ENCODE assay signal across 7 mouse cellular contexts in genomic region chr8:119558603-119559401, GRCm38 (mm10). TPM values are rescaled to one million over a fixed set of nuclear protein-coding genes. Genes with fewer than 3 reads are reported as not detected.
DNase-seq lines count a peak whose midpoint lies in the region; ATAC-seq lines count a peak whose summit lies in the region.

Gene Mbtps1 (minus strand): TSS chr8:119558735.

- WGBS in embryonic facial prominence, embryonic 11.5 days, result 8% methylated on average over 56 of the region's 63 CpGs
- WGBS in limb, embryonic 11.5 days, result 8% methylated on average over 55 of the region's 63 CpGs
- 6% methylated on average over 63 of the region's 63 CpGs for WGBS in midbrain, embryonic 14.5 days

- peak; percentile 99 for DNase-seq in adrenal gland, postnatal 14 days
- peak; percentile 98 for DNase-seq in embryonic facial prominence, embryonic 11.5 days (ENCODE audit: low spot score)
- DNase-seq in heart, adult 11 months, result peak; percentile 100
- DNase-seq in kidney, adult 18-20 months, result peak; percentile 99
- peak; percentile 99 for DNase-seq in limb, embryonic 11.5 days (ENCODE audit: low spot score)
- DNase-seq in midbrain, embryonic 14.5 days, result peak; percentile 100
- peak; percentile 98 for DNase-seq in spleen, adult 18-20 months

- H3K9ac ChIP-seq in embryonic facial prominence, embryonic 11.5 days (replicated peaks; ENCODE audit: low read length), result peak within 1 kb of the TSS; percentile 88
- peak within 1 kb of the TSS; percentile 88 for H3K9ac ChIP-seq in limb, embryonic 11.5 days (ENCODE audit: low read length)
- peak within 1 kb of the TSS; percentile 86 for H3K9ac ChIP-seq in midbrain, embryonic 14.5 days (replicated peaks; ENCODE audit: low read length)

- no peaks in the 10 kb centered on the region for H3K27me3 ChIP-seq in embryonic facial prominence, embryonic 11.5 days (ENCODE audit: control insufficient read depth, insufficient read depth, low read length)
- no peaks in the 10 kb centered on the region for H3K27me3 ChIP-seq in limb, embryonic 11.5 days (ENCODE audit: control insufficient read depth, insufficient read depth, low read length)
- no peaks in the 10 kb centered on the region for H3K27me3 ChIP-seq in midbrain, embryonic 14.5 days (ENCODE audit: control insufficient read depth, insufficient read depth, low read length)

- peak within 1 kb of the TSS; percentile 60; the same call in 1 of the 2 replicates for H3K27ac ChIP-seq in embryonic facial prominence, embryonic 11.5 days (replicated peaks; ENCODE audit: low read depth, low read length)
- H3K27ac ChIP-seq in limb, embryonic 11.5 days (replicated peaks; ENCODE audit: low read depth, low read length), result peak within 1 kb of the TSS; percentile 76
- peak within 1 kb of the TSS; percentile 95 for H3K27ac ChIP-seq in midbrain, embryonic 14.5 days (replicated peaks; ENCODE audit: low read depth, low read length)

- peaks cover 2% of the 10 kb centered on the region; the same call in 1 of the 2 replicates for H3K36me3 ChIP-seq in embryonic facial prominence, embryonic 11.5 days (replicated peaks; ENCODE audit: control insufficient read depth, insufficient read depth, low read depth, low read length)
- no peaks in the 10 kb centered on the region for H3K36me3 ChIP-seq in limb, embryonic 11.5 days (ENCODE audit: control insufficient read depth, insufficient read depth, low read length)
- H3K36me3 ChIP-seq in midbrain, embryonic 14.5 days (ENCODE audit: control insufficient read depth, insufficient read depth, low read length), result peaks cover 24% of the 10 kb centered on the region

- peak within 1 kb of the TSS; percentile 56 for H3K4me2 ChIP-seq in embryonic facial prominence, embryonic 11.5 days (ENCODE audit: low read depth, low read length)
- H3K4me2 ChIP-seq in limb, embryonic 11.5 days (ENCODE audit: low read depth, severe bottlenecking), result peak within 1 kb of the TSS; percentile 87
- H3K4me2 ChIP-seq in midbrain, embryonic 14.5 days (ENCODE audit: low read length), result peak within 1 kb of the TSS; percentile 89

- H3K9me3 ChIP-seq in embryonic facial prominence, embryonic 11.5 days (replicated peaks; ENCODE audit: control insufficient read depth, low read length), result no peaks in the 10 kb centered on the region
- no peaks in the 10 kb centered on the region for H3K9me3 ChIP-seq in limb, embryonic 11.5 days (ENCODE audit: control insufficient read depth, low read length)
- no peaks in the 10 kb centered on the region for H3K9me3 ChIP-seq in midbrain, embryonic 14.5 days (ENCODE audit: control insufficient read depth, low read length)

- H3K4me1 ChIP-seq in embryonic facial prominence, embryonic 11.5 days (ENCODE audit: control insufficient read depth, insufficient read depth, low read length), result no peaks in the 10 kb centered on the region
- peaks cover 3% of the 10 kb centered on the region; the same call in 1 of the 2 replicates for H3K4me1 ChIP-seq in limb, embryonic 11.5 days (ENCODE audit: control insufficient read depth, insufficient read depth, low read length)
- H3K4me1 ChIP-seq in midbrain, embryonic 14.5 days (ENCODE audit: control insufficient read depth, insufficient read depth, low read length), result peaks cover 8% of the 10 kb centered on the region

- peak within 1 kb of the TSS; percentile 80 for H3K4me3 ChIP-seq in embryonic facial prominence, embryonic 11.5 days (ENCODE audit: low read depth, low read length)
- H3K4me3 ChIP-seq in limb, embryonic 11.5 days (ENCODE audit: low read depth, low read length), result peak within 1 kb of the TSS; percentile 72
- peak within 1 kb of the TSS; percentile 72 for H3K4me3 ChIP-seq in midbrain, embryonic 14.5 days (replicated peaks; ENCODE audit: low read depth, low read length)

- peak; percentile 96 for ATAC-seq in embryonic facial prominence, embryonic 11.5 days (replicated peaks; ENCODE audit: insufficient number of reproducible peaks, low FRiP score, low TSS enrichment, low read depth)
- ATAC-seq in limb, embryonic 11.5 days (ENCODE audit: insufficient number of reproducible peaks, low FRiP score, low TSS enrichment, low read depth), result peak; percentile 94
- peak; percentile 97 for ATAC-seq in midbrain, embryonic 14.5 days (ENCODE audit: low FRiP score, low TSS enrichment)

RNA-seq across cellular contexts. Expression of gene Mbtps1, which starts in this region (rescaled TPM):
- total RNA-seq in adrenal gland, postnatal 14 days (2021), result 101 and 109 TPM in 2 replicates
- 103 and 106 TPM in 2 replicates for polyA plus RNA-seq in embryonic facial prominence, embryonic 11.5 days (2014; fragmentation: Nextera tagmentation; extraction: Ambion mirVana)
- 116 and 126 TPM in 2 replicates for polyA plus RNA-seq in limb, embryonic 11.5 days (2014; fragmentation: Nextera tagmentation; extraction: Ambion mirVana)
- polyA plus RNA-seq in midbrain, embryonic 14.5 days (2014; fragmentation: Nextera tagmentation; extraction: Ambion mirVana), result 40.4 and 59.5 TPM in 2 replicates

Comparison
In these comparisons a context has a peak if more than half of its experiments do, and no peak if none do; other contexts are left out.
1. Peak in every context shown above with its lines: DNase-seq, ATAC-seq, H3K4me3 ChIP-seq and H3K27ac ChIP-seq.